25 mouse cellular contexts compared by ENCODE assay signal in the genomic region with DNA sequence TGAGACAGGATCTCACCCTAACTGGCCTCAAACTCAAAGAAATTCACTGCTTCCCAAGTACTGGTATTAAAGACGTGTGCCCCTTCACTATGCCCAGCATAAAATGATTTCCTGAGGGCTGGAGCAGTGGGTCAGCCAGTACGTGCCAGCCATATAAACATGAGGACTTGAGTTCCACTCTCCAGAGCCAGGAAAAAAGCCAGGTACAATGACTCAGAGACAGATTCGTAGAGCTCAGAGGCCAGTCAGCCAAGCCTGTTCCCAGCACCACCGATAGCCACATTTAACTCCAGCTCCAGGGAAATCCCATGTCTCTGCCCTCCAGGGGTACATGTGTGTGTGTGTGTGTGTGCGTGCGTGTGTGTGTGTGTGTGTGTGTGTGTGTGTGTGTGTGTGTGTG. TPM values are rescaled to one million over a fixed set of nuclear protein-coding genes. Genes with fewer than 3 reads are reported as not detected.
A peak's percentile ranks its signal among the peaks of the same experiment; 100 is the strongest.
DNase-seq lines count a peak whose midpoint lies in the region; ATAC-seq and TF ChIP-seq lines count a peak whose summit lies in the region.
"Had no signal": no experiment of that assay in that cellular context is flagged by ENCODE, and none has a peak within 500 bp of the region (broad histone marks: within the 10 kb centered on the region; RNA-seq: fewer than 3 reads in every experiment).

No protein-coding gene starts in this region.

- H3K4me3 ChIP-seq in heart, embryonic 12.5 days = no peak overlapping the region
- H3K4me3 ChIP-seq in myocyte = no peak overlapping the region
- H3K4me3 ChIP-seq: forebrain, embryonic 10.5 days; forebrain, embryonic 13.5 days; hindbrain, embryonic 10.5 days; hindbrain, embryonic 13.5 days; intestine, embryonic 15.5 days had no signal

- 68% methylated on average over 6 of the region's 6 CpGs for WGBS in heart, embryonic 12.5 days

- DNase-seq in heart, postnatal 14 days = no peak
- DNase-seq in 3134 (ENCODE audit: extremely low read depth, insufficient read length, low spot score) (peak; percentile 20), 3T3-L1 (ENCODE audit: low read depth, low spot score) (peak; percentile 64)
- no peak for DNase-seq in kidney, postnatal 36 days
- DNase-seq: adrenal gland, adult 2 months; adrenal gland, postnatal 14 days; B cell, adult 2 months; cerebellum, adult 11-12 months; cerebellum, adult 8-10 months; cerebellum, postnatal 10 days; cerebellum, postnatal 36 days; gastrocnemius, postnatal 14 days; heart, postnatal 36 days; kidney, adult 11 months had no signal

- peaks cover 12% of the 10 kb centered on the region; the same call in 1 of the 2 replicates for H3K9me3 ChIP-seq in heart, embryonic 12.5 days (replicated peaks)
- H3K9me3 ChIP-seq: forebrain, embryonic 13.5 days; intestine, embryonic 15.5 days had no signal

- no peak overlapping the region for H3K4me2 ChIP-seq in heart, embryonic 12.5 days
- H3K4me2 ChIP-seq in myocyte (ENCODE audit: low read depth) = peak overlapping the region; percentile 38
- H3K4me2 ChIP-seq: forebrain, embryonic 13.5 days; heart, embryonic 11.5 days; hindbrain, embryonic 13.5 days; intestine, embryonic 15.5 days had no signal

- TF ChIP-seq POLR2A in myocyte (IDR thresholded peaks at IDR 0.05; ENCODE audit: insufficient read length, low read depth) = no peak

- peaks cover 10% of the 10 kb centered on the region for H3K36me3 ChIP-seq in heart, embryonic 12.5 days
- H3K36me3 ChIP-seq in myocyte (ENCODE audit: control insufficient read depth, insufficient read depth) = peaks cover 21% of the 10 kb centered on the region
- H3K36me3 ChIP-seq: intestine, embryonic 15.5 days had no signal

- ATAC-seq in heart, embryonic 12.5 days (ENCODE audit: insufficient number of reproducible peaks, low FRiP score) = no peak
- ATAC-seq: forebrain, embryonic 13.5 days; forebrain, embryonic 16.5 days; hindbrain, embryonic 16.5 days; intestine, embryonic 15.5 days had no signal

- no peaks in the 10 kb centered on the region for H3K79me2 ChIP-seq in myocyte (ENCODE audit: control insufficient read depth, insufficient read depth)

- H3K4me1 ChIP-seq in heart, embryonic 12.5 days (replicated peaks) = peaks cover 31% of the 10 kb centered on the region

- H3ac ChIP-seq in myocyte (ENCODE audit: control insufficient read depth, insufficient read length) = no peak overlapping the region

- H3K27ac ChIP-seq in heart, embryonic 12.5 days (ENCODE audit: poor library complexity, severe bottlenecking) = peak overlapping the region; percentile 55; the same call in 1 of the 2 replicates
- H3K27ac ChIP-seq: forebrain, embryonic 10.5 days; forebrain, embryonic 13.5 days; hindbrain, embryonic 10.5 days; hindbrain, embryonic 13.5 days; intestine, embryonic 15.5 days had no signal

- intact Hi-C loops in heart, postnatal 14 days (cut with DNase I) = no loop called here

- no peak overlapping the region for H3K9ac ChIP-seq in heart, embryonic 12.5 days
- H3K9ac ChIP-seq: forebrain, embryonic 13.5 days; hindbrain, embryonic 13.5 days; intestine, embryonic 15.5 days had no signal

- no peaks in the 10 kb centered on the region for H3K27me3 ChIP-seq in heart, embryonic 12.5 days (replicated peaks)
- no peaks in the 10 kb centered on the region for H3K27me3 ChIP-seq in myocyte (ENCODE audit: control insufficient read depth, insufficient read depth, insufficient read length)
- H3K27me3 ChIP-seq: CH12.LX; forebrain, embryonic 13.5 days; hindbrain, embryonic 13.5 days; intestine, embryonic 15.5 days had no signal

TF ChIP-seq in myocyte, 11 proteins besides CTCF, POLR2A, EP300 and RAD21:
- TF ChIP-seq CEBPB (IDR thresholded peaks at IDR 0.05; ENCODE audit: insufficient read depth, poor library complexity, severe bottlenecking) = no peak
- TF ChIP-seq MYOD1 (IDR thresholded peaks at IDR 0.05; ENCODE audit: control insufficient read depth in 1 of 3, insufficient read length in 2 of 3, low read depth in 2 of 3) = no peak
- no peak for TF ChIP-seq USF1 (IDR thresholded peaks at IDR 0.05; ENCODE audit: low read depth)
- TF ChIP-seq POLR2AphosphoS2 (IDR thresholded peaks at IDR 0.05; ENCODE audit: insufficient read length, low read depth) = no peak
- TF ChIP-seq TCF3 (IDR thresholded peaks at IDR 0.05; ENCODE audit: insufficient read length, low read depth) = no peak
- no peak for TF ChIP-seq MAX (IDR thresholded peaks at IDR 0.05; ENCODE audit: low read depth)
- no peak for TF ChIP-seq E2F4 (IDR thresholded peaks at IDR 0.05; ENCODE audit: insufficient read depth)
- no peak for TF ChIP-seq SRF (IDR thresholded peaks at IDR 0.05; ENCODE audit: control insufficient read depth, insufficient read length, low read depth)
- TF ChIP-seq MYOG (IDR thresholded peaks at IDR 0.05; ENCODE audit: control insufficient read depth in 1 of 3, insufficient read depth in 1 of 3, insufficient read length in 2 of 3, low read depth in 2 of 3) = no peak
- TF ChIP-seq TCF12 (IDR thresholded peaks at IDR 0.05; ENCODE audit: insufficient read depth, poor library complexity, severe bottlenecking) = no peak
- TF ChIP-seq REST (IDR thresholded peaks at IDR 0.05; ENCODE audit: insufficient read depth, insufficient read length) = no peak

RNA-seq across cellular contexts. Expression of a gene that starts 39.1 kb away (rescaled TPM):
- polyA plus RNA-seq in heart, embryonic 12.5 days (2016; fragmentation: Nextera tagmentation; extraction: Ambion mirVana) = 24.2 and 24.5 TPM in 2 replicates
- 10 to 100 TPM; 15.0 to 16.2 TPM for total RNA-seq in heart, postnatal 14 days (2021)
- 79.2 TPM for polyA plus RNA-seq in myocyte (2012; fragmentation: generic; extraction: Trizol)

RNA-seq across cellular contexts. Expression of a gene that starts 42.6 kb away (rescaled TPM):
- polyA plus RNA-seq in heart, embryonic 12.5 days (2016; fragmentation: Nextera tagmentation; extraction: Ambion mirVana) = 113 and 118 TPM in 2 replicates
- total RNA-seq in heart, postnatal 14 days (2021) = 10 to 100 TPM; 24.4 to 26.6 TPM
- polyA plus RNA-seq in myocyte (2012; fragmentation: generic; extraction: Trizol) = 93.4 TPM

Comparison
In these comparisons a context has a peak if more than half of its experiments do, and no peak if none do; other contexts are left out.
1. DNase-seq: peak in 3134 (single experiment) and 3T3-L1 (single experiment); none in heart, postnatal 14 days (0 of 2) and kidney, postnatal 36 days (0 of 2).